ENCODE assay signal across 20 mouse cellular contexts in genomic region chr3:42884481-42884880, GRCm38 (mm10).
DNase-seq lines count a peak whose midpoint lies in the region; ATAC-seq lines count a peak whose summit lies in the region.
"Had no signal": no experiment of that assay in that cellular context is flagged by ENCODE, and none has a peak within 500 bp of the region (broad histone marks: within the 10 kb centered on the region; RNA-seq: fewer than 3 reads in every experiment).

No protein-coding gene starts in this region.

- H3K9ac ChIP-seq in hindbrain, embryonic 16.5 days (ENCODE audit: low read depth, low read length): no peak overlapping the region
- no peak overlapping the region for H3K9ac ChIP-seq in hindbrain, embryonic 12.5 days
- no peak overlapping the region for H3K9ac ChIP-seq in midbrain, embryonic 11.5 days (ENCODE audit: low read length)
- H3K9ac ChIP-seq in midbrain, embryonic 15.5 days: no peak overlapping the region
- H3K9ac ChIP-seq: embryonic facial prominence, embryonic 15.5 days; heart, embryonic 12.5 days had no signal

- peak; percentile 40; the same call in 1 of the 2 replicates for ATAC-seq in hindbrain, embryonic 16.5 days
- ATAC-seq in hindbrain, embryonic 12.5 days (ENCODE audit: low FRiP score): no peak
- ATAC-seq in midbrain, embryonic 11.5 days (ENCODE audit: low FRiP score): no peak
- ATAC-seq in midbrain, embryonic 15.5 days (replicated peaks): peak; percentile 52; the same call in 1 of the 2 replicates
- ATAC-seq: activated CD4-positive, CD25-positive, alpha-beta regulatory T cell, adult 4 months; forebrain, embryonic 14.5 days; Patski had no signal

- no peaks in the 10 kb centered on the region for H3K4me1 ChIP-seq in hindbrain, embryonic 16.5 days (ENCODE audit: control insufficient read depth, insufficient read depth, low read depth, low read length)
- no peaks in the 10 kb centered on the region for H3K4me1 ChIP-seq in hindbrain, embryonic 12.5 days
- no peaks in the 10 kb centered on the region for H3K4me1 ChIP-seq in midbrain, embryonic 11.5 days (ENCODE audit: control insufficient read depth, insufficient read depth, low read length)
- H3K4me1 ChIP-seq in midbrain, embryonic 10.5 days: 0 out of 2 replicates have a peak, but pooled peaks cover 2% of the 10 kb centered on the region
- H3K4me1 ChIP-seq in midbrain, embryonic 15.5 days: no peaks in the 10 kb centered on the region
- H3K4me1 ChIP-seq: embryonic facial prominence, embryonic 15.5 days; forebrain, embryonic 10.5 days; heart, embryonic 12.5 days had no signal

- whole genome bisulfite sequencing in hindbrain, embryonic 16.5 days: 56% methylated on average over 4 of the region's 4 CpGs
- WGBS in hindbrain, embryonic 12.5 days: 82% methylated on average over 4 of the region's 4 CpGs
- 77% methylated on average over 4 of the region's 4 CpGs for whole genome bisulfite sequencing in midbrain, embryonic 11.5 days
- 76% methylated on average over 4 of the region's 4 CpGs for WGBS in midbrain, embryonic 10.5 days
- WGBS in midbrain, embryonic 15.5 days: 44% methylated on average over 4 of the region's 4 CpGs

- 0 out of 2 replicates have a peak, but pooled peaks cover 3% of the 10 kb centered on the region for H3K9me3 ChIP-seq in hindbrain, embryonic 16.5 days (ENCODE audit: control insufficient read depth, low read length)
- peaks cover 3% of the 10 kb centered on the region; the same call in 1 of the 2 replicates for H3K9me3 ChIP-seq in hindbrain, embryonic 12.5 days (replicated peaks)
- H3K9me3 ChIP-seq in midbrain, embryonic 11.5 days (ENCODE audit: control insufficient read depth, low read length): no peaks in the 10 kb centered on the region
- 0 out of 2 replicates have a peak, but pooled peaks cover 4% of the 10 kb centered on the region for H3K9me3 ChIP-seq in midbrain, embryonic 10.5 days (replicated peaks)
- H3K9me3 ChIP-seq in midbrain, embryonic 15.5 days: peaks cover 4% of the 10 kb centered on the region
- H3K9me3 ChIP-seq: embryonic facial prominence, embryonic 15.5 days had no signal

- H3K27me3 ChIP-seq in hindbrain, embryonic 16.5 days (replicated peaks; ENCODE audit: control insufficient read depth, insufficient read depth, low read length): no peaks in the 10 kb centered on the region
- H3K27me3 ChIP-seq in hindbrain, embryonic 12.5 days: no peaks in the 10 kb centered on the region
- H3K27me3 ChIP-seq in midbrain, embryonic 11.5 days (ENCODE audit: control insufficient read depth, insufficient read depth, low read length): no peaks in the 10 kb centered on the region
- H3K27me3 ChIP-seq in midbrain, embryonic 10.5 days (ENCODE audit: low read depth, poor library complexity, severe bottlenecking): no peaks in the 10 kb centered on the region
- no peaks in the 10 kb centered on the region for H3K27me3 ChIP-seq in midbrain, embryonic 15.5 days (replicated peaks)
- H3K27me3 ChIP-seq: CH12.LX; embryonic facial prominence, embryonic 15.5 days; heart, embryonic 12.5 days; Patski had no signal

- no peak overlapping the region for H3K4me3 ChIP-seq in hindbrain, embryonic 16.5 days (ENCODE audit: low read length)
- no peak overlapping the region for H3K4me3 ChIP-seq in hindbrain, embryonic 12.5 days
- H3K4me3 ChIP-seq in midbrain, embryonic 11.5 days (ENCODE audit: low read depth, low read length): no peak overlapping the region
- no peak overlapping the region for H3K4me3 ChIP-seq in midbrain, embryonic 10.5 days
- H3K4me3 ChIP-seq in midbrain, embryonic 15.5 days: no peak overlapping the region
- H3K4me3 ChIP-seq: embryonic facial prominence, embryonic 15.5 days; erythroblast, embryonic 14.5 days; forebrain, embryonic 10.5 days; gastrocnemius, adult 2 months; heart, embryonic 12.5 days had no signal

- DNase-seq in midbrain, embryonic 11.5 days (ENCODE audit: low spot score, missing footprints): peak; percentile 23
- DNase-seq in midbrain, embryonic 10.5 days (ENCODE audit: low spot score): no peak
- DNase-seq in spleen, postnatal 14 days (ENCODE audit: low spot score in 2 of 2): no peak
- DNase-seq: adrenal gland, postnatal 14 days; cerebellum, adult 18-20 months; cerebellum, adult 9-11 months; cerebellum, postnatal 36 days; gastrocnemius, adult 2 months; gastrocnemius, postnatal 25 days had no signal

- H3K27ac ChIP-seq in hindbrain, embryonic 16.5 days (ENCODE audit: low read depth, low read length): no peak overlapping the region
- no peak overlapping the region for H3K27ac ChIP-seq in hindbrain, embryonic 12.5 days
- H3K27ac ChIP-seq in midbrain, embryonic 11.5 days (ENCODE audit: low read depth, low read length): no peak overlapping the region
- H3K27ac ChIP-seq in midbrain, embryonic 10.5 days (replicated peaks): no peak overlapping the region
- no peak overlapping the region for H3K27ac ChIP-seq in midbrain, embryonic 15.5 days
- H3K27ac ChIP-seq: embryonic facial prominence, embryonic 15.5 days; forebrain, embryonic 10.5 days; gastrocnemius, adult 2 months had no signal

- no peak overlapping the region for H3K4me2 ChIP-seq in hindbrain, embryonic 16.5 days (ENCODE audit: low read length)
- no peak overlapping the region for H3K4me2 ChIP-seq in hindbrain, embryonic 12.5 days (replicated peaks)
- H3K4me2 ChIP-seq in midbrain, embryonic 11.5 days: no peak overlapping the region
- no peak overlapping the region for H3K4me2 ChIP-seq in midbrain, embryonic 15.5 days
- H3K4me2 ChIP-seq: embryonic facial prominence, embryonic 15.5 days; heart, embryonic 12.5 days had no signal

- no peaks in the 10 kb centered on the region for H3K36me3 ChIP-seq in hindbrain, embryonic 16.5 days (ENCODE audit: control insufficient read depth, insufficient read depth, low read length)
- no peaks in the 10 kb centered on the region for H3K36me3 ChIP-seq in hindbrain, embryonic 12.5 days
- no peaks in the 10 kb centered on the region for H3K36me3 ChIP-seq in midbrain, embryonic 11.5 days (ENCODE audit: control insufficient read depth, insufficient read depth, low read length)
- no peaks in the 10 kb centered on the region for H3K36me3 ChIP-seq in midbrain, embryonic 10.5 days
- no peaks in the 10 kb centered on the region for H3K36me3 ChIP-seq in midbrain, embryonic 15.5 days (replicated peaks)
- H3K36me3 ChIP-seq: embryonic facial prominence, embryonic 15.5 days; forebrain, embryonic 10.5 days; heart, embryonic 12.5 days had no signal

Comparison
In these comparisons a context has a peak if more than half of its experiments do, and no peak if none do; other contexts are left out.
1. ATAC-seq: peak in hindbrain, embryonic 16.5 days (single experiment) and midbrain, embryonic 15.5 days (single experiment); none in hindbrain, embryonic 12.5 days (single experiment) and midbrain, embryonic 11.5 days (single experiment).